Mouse (Mus musculus) right cerebral cortex, adult 2 months (tissue): Measurements from ENCODE around the gene Fcho1.

Experiments used
- DNase-seq, 2 experiments: peaks; one replicate each; pipeline ENCODE4 v3.0.0; 2021 to 2022; ENCODE audit warnings: low spot score in 2 of 2

The Fcho1 gene

DNA sequence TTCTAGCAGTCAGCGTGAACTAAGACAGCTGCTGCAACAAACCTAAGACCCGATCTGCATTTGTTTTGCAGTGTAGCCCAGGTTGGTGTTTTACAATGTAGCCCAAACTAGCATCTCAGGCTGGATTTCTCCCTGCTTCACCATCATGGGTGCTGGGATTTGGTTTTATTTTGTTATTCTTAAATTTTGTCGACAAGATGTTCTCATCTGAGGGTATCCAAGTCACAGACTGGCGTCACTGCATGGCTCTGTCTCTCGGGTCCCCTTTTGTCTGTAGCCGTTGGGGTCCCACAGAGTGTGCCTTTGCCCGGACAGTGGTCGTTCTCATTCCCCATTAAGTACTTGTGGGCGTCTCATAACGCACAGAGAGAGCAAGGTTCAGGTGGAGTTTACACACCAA, 40.8 kb downstream of the Fcho1 start:
- DNase-seq, result no peak

GRCm38 (mm10) chr8:71682832-71683231, 42.7 kb downstream of the Fcho1 start:
- no peak for DNase-seq

- DNase-seq, result no peak
These were observed 44.1 kb downstream of the Fcho1 start for GRCm38 (mm10) chr8:71681369-71681915.

DNA sequence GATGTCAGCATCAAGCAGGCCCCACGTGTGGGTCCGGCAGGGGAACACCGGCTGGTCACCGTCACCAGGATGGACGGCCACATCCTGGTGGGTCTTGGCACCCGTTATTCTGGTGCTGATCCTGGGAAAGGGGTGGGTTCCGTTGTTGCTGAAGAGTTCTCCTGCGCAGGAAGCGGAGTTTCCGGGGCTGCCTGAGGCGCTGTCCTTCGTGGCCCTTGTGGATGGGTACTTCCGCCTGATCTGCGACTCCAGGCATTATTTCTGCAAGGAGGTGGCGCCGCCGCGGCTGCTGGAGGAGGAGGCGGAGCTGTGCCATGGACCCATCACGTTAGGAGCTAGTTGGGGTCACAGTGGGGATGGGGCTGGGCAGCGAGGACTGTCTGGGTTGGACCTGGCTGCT, 45.0 kb downstream of the Fcho1 start:
- no peak for DNase-seq

DNA sequence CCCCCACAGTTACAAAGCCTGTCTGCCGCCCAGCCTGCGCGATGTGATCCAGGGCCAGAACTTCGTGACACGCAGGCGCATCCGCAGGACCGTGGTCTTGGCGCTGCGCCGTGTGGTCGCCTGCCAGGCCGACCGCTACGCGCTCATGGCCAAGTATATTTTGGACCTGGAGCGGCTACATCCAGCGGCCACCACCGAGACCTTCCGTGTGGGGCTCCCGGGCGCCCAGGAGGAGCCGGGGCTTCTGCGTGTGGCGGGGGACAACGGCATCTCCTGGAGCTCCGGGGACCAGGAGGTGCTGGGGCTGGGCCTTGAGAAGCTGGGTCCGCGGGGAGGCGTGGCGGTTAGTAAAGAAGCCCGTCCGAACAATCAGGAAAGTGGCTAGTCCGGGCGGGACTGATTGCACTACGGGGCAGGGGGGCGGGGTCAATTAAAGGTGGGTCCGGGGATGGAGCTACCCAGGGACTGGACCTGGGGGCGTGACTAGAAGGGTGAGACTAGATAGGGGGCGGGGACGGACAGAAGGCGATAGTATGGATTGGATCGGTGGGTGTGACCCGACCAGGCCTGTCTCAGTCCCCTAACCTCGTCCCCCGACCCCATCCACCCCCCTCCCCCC, 45.9 kb downstream of the Fcho1 start:
- DNase-seq, result no peak

- DNase-seq, result no peak
These were observed 46.4 kb downstream of the Fcho1 start for GRCm38 (mm10) chr8:71679116-71679515.

GRCm38 (mm10) chr8:71678216-71678615, 47.3 kb downstream of the Fcho1 start:
- no peak for DNase-seq

DNA sequence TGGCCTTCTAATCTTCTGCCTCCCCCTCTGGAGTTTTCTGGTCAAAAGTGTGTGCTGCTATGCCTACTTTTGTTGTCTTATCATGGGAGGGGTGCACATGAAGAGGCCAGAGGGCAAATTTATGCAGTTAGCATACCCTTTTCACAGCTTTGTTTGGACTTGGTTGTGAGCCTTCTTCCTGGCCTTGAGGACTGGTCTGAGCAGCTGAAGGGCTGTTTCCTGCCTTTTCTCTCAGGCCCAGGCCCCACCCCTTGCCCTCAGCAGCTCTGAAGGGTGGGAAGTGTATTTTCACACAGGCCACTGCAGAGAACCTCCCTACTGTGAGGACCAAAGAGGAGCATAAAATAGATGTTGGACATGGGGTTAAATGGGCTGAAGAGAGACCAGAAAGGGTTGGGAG, 48.0 kb downstream of the Fcho1 start:
- no peak for DNase-seq

DNA sequence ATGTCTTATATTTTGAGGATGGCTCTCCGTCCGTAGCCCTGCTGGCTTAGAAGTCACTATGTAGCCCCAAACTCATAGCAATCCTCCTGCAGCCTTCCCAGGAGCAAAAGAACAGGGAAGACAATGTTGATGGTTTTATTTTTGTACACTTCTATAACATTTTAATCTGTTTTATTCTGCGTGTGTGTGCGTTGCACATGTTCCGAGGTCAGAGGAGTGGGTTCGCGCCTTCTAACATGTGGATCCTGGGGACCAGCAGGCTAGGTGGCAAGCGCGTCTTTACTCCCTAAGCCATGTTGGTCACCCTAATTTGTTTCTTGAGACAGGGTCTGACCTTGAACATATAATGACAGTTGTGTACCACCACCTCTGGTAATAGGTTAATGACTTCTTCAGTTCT, 48.7 kb downstream of the Fcho1 start:
- no peak for DNase-seq

DNA sequence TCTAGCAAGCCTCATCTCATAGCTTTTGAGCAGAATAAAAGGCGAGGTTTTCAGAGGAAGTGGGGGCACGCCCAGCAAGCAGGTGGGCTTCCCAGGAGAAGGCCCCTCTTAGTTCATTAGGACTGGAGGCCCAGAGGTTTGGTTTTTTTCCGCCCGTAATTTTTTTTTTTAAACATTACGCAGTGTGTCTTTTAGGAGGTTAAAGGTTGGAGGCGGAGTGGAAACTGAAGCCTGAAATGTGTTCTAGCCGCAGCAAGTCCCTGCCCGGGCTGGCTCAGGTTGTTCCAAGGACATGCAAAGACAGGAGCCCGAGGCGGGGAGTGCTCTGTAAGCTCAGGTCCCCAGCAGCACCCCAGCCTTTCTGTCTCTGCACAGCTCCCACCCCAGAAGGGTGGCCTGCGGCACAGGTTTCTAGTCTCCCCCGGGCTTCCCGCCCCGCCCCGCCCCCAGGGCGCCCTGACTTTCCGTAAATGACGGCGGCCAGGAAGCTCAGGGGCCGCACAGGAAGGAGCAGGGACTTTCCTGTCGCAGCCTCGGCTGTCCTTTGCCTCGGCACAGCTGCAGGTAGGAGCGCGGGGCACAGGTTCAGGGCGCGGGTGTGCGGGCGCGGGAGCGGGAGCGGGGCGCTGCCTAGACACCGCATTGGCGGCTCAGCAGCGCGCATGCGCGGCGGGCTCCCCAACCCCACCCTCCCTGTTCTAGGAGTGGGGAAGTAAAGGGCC, 49.3 kb downstream of the Fcho1 start, which contains the start of gene Jak3:
Jak3 (plus strand) TSS at position 277 of the 722 bp plus-strand sequence.
- DNase-seq, result peak in 1 of 2 experiments; percentile 51

DNA sequence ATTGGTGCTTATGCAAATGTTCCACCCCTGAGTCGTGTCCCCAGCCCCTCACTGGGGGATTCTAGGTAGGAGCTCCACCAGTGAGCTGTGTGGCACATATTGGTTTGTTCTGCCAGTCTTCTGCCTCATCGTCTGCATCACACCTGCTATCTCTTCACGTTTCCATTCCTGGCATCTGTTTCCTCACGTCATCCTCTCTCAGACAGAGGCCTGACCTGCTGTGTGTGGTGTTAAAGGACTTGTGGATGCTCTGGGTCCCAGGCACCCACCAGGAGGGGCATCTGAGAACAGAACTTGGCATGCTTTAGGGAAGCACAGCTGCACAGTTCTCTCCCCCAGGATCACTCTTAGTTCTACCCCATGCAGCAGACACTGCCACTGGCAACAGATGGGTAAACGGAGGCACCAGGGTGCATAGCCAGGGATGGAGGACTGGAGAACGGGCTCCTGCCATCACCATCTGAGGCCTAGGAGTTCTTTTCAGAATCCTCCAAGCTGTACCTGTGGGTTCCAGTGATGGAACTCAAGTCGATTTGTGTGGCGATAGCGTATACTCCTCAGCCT, 50.0 kb downstream of the Fcho1 start:
- DNase-seq, result no peak

DNA sequence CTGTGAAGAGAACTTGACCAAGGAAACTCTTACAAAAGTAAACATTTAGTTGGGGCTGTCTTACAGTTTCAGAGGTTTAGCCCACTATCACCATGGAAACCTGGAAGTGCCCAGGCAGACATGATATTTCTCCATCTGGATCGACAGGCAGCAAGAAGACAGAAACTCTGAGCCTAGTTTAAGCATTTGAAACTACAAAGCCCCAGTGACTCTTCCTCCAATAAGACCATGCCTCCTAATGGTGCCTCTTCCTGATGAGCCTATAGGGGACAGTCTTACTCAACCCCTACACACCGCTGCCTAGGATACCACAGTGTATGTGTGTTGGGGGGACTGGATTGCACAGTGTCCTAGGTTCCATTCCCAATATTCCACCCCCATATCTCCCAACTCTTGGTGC, 51.4 kb downstream of the Fcho1 start:
- no peak for DNase-seq

DNA sequence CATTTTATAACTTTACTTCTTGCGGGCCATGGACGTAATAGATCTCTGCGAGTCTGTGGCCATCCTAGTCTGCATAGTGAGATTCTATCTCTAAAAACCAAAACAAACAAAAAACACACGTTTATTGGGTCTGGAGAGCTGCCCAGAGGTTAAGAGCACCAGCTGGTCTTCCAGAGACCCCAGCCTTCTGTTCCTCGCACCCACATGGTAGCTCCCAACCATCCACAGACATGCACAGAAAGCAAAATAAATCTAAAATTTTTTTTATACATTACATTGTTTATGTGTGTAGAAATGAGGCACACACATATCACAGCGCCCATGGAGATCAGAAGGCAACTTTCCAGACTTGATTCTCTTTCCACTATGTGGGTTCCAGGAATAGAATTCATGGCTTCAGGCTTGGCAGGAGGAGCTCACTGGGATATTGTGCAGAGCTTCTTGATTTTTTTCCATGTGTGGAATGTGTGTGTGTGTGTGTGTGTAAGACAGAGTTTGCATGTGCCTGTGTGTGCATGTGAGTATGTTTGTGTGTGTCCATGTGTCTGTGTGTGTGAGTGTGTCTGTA, 53.3 kb downstream of the Fcho1 start:
- DNase-seq, result no peak

GRCm38 (mm10) chr8:71671549-71671965, 54.0 kb downstream of the Fcho1 start, which contains the start of gene Unc13a:
Gene Unc13a, minus strand, starts transcription at chr8:71671757.
- DNase-seq, result peak; percentile 91 to 92

DNA sequence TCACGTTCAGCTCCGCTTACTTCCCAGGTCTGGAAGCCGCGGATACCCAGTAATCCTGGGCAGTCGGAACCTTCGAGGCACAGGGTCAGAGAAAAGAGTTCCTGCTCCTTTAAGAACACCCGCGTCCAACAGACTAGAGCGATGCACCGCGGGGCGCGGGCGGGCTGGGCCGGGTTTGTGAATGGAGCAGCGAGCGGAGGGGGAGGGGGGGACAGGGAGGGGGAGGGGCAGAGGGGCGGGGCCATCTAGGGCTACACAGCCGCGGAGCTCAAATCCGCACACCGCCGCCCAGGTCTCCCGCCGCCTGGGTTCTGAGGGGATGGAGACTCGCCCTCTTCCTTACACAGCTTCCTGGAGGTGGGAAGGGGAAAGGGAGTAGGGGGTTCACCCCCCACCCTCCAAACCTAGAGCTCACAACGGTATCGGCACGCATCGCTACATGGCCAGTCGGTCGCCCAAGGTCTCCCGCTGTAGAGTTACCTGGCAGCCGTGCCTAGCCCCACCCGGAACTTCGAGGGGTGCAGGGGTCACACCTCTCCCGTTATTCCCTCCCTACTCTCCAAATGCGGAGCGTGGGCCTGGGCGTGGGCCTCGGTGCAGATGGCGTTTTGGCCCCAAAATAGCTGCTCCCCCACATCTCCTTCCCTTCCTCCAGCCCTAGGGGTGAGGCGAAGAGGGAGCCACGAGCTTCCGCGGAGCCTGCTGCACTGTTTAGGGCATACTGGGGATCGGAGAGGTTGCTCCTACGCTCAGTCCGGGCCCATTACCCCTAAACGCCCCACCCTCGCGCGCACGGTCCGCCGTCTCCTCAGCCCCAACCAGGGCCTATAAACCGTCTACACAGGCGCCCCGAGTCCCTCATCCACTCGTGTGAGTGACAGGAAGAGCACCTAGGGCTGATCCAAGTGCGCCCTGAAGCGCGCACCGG, 54.6 kb downstream of the Fcho1 start:
- peak; percentile 72 to 78 for DNase-seq

DNA sequence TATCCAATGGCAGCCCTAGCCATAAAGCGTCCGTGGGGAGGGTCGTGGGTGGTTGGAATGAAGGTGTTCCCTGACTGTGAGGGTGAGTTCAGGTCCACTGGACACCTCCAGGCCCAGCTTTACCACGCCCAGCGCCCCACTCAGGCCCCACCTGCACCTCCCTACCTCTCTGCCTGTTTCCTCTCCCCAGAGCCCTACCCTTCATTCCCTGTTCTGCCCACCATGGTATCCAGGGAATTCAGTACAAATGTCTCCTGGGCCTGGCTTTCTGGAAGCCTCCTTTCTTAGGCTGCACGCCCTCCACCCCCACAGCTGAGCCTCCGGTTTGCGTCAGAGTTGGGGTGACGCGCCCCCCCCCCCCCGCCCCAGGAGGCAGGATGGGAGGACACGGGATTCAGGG, 55.3 kb downstream of the Fcho1 start:
- DNase-seq, result peak in 1 of 2 experiments; percentile 56

GRCm38 (mm10) chr8:71668220-71668975, 57.1 kb downstream of the Fcho1 start:
- DNase-seq, result peak; percentile 29 to 52

DNA sequence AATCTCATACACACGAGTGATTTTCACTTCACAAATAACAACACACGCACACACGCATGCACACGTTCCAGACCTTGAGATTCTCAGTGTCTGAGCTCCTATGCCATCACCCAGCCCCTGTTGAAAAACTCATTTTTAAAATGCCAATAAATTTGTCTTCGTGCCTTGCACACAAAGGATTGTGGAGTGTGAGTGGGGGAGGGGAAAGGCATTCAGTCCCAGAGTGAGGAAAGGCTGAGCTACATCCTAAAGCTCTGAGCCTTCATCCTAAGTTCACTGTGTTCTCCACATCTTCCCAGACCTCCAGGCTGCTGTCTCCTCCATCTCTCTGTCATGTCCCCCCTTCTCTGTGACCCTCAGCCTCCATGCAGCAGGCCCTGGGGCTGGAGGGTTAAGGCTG, 58.3 kb downstream of the Fcho1 start:
- DNase-seq, result no peak

DNA sequence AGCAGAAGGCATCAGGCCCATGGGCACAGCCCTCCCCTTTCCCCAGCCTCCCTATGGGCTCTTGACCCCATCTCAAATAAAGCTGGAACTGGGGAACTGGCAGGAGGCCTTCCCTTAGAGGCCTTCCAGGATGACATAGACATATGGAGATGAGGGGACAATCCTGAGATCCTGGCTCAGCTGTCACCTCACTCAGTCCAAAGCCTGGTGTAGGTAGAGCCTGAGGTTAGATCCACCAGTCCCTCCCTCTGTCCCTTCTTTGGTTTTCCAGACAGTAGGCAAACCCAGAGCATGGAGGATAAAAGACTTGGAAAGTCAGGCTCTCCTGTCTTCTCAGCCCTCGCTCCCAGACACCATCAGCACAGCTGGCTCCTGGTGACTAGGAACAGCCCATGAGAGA, 58.7 kb downstream of the Fcho1 start:
- DNase-seq, result no peak

DNA sequence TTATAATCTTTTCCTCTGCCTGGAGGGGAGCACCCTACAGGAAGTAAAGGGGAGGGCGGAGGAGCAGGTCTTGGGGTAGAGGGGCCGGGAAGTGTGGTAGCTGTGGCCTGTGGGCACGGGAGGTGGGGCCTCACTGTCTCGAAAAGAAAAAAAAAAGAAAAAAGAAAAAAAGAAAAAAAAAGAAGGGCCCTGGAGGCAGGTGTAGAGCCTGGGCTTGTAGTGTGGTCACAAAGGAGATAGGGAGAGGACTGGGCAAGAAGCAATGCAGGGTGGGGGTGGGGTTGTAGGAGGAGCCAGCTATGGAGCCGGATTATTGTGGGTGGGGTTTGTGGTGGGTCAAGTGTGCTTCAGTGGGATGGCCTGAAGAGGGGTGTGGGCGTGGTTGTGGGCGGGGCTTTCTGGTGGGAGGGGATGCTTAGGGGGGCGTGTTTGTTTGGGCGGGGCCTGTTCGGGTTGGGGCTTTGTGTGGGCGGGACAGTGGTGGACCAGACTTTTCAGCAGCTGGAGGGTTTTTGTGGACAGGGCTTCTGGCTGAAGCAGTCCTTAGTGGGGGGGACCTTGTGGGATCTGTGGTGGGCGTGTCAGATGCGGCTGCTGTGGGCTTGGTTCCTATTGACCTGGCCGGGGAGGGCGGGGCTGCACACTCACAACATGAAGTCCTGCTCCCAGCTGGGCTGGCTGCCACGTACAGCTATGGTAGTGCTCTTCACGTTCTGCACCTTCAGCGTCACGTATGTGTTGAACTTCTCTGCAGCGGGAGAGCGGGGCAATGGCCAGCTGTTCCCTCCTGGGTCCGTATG, 60.0 kb downstream of the Fcho1 start:
- no peak for DNase-seq
